In genomic region chr14:86230609-86231008, GRCm38 (mm10) we compare ENCODE assay signal across 20 mouse cellular contexts.
DNase-seq lines count a peak whose midpoint lies in the region; ATAC-seq and TF ChIP-seq lines count a peak whose summit lies in the region.
"Had no signal": no experiment of that assay in that cellular context is flagged by ENCODE, and none has a peak within 500 bp of the region (broad histone marks: within the 10 kb centered on the region; RNA-seq: fewer than 3 reads in every experiment).

No protein-coding gene starts in this region.

- WGBS in forebrain, postnatal 0 days, result 68% methylated on average over 1 of the region's 1 CpGs

- ATAC-seq in forebrain, postnatal 0 days, result no peak
- ATAC-seq: forebrain, embryonic 13.5 days; hindbrain, embryonic 16.5 days; intestine, embryonic 15.5 days had no signal

- H3K36me3 ChIP-seq in forebrain, postnatal 0 days (ENCODE audit: insufficient read depth), result no peaks in the 10 kb centered on the region
- H3K36me3 ChIP-seq: embryonic facial prominence, embryonic 10.5 days; heart, embryonic 13.5 days; hindbrain, embryonic 12.5 days; intestine, embryonic 15.5 days had no signal

- H3K4me1 ChIP-seq in forebrain, postnatal 0 days (ENCODE audit: insufficient read depth), result no peaks in the 10 kb centered on the region
- H3K4me1 ChIP-seq: embryonic facial prominence, embryonic 10.5 days; heart, embryonic 13.5 days; hindbrain, embryonic 12.5 days; intestine, embryonic 15.5 days had no signal

- DNase-seq in lung, postnatal 36 days, result peak; percentile 0
- DNase-seq in lung, postnatal 14 days, result no peak
- peak; percentile 9 for DNase-seq in ES-CJ7 (ENCODE audit: low read depth, low spot score)
- peak; percentile 5 for DNase-seq in induced T-regulatory cell, adult 2 months (ENCODE audit: low read depth)
- no peak for DNase-seq in forebrain, postnatal 0 days
- no peak for DNase-seq in cerebellum, adult 9-11 months
- DNase-seq: adrenal gland, postnatal 14 days; B cell, adult 2 months; cerebellum, adult 11-12 months; cerebellum, adult 9-10 months; gastrocnemius, adult 2 months; gastrocnemius, postnatal 25 days; heart, postnatal 36 days had no signal

- no peak overlapping the region for H3K4me2 ChIP-seq in forebrain, postnatal 0 days (ENCODE audit: low read depth)
- H3K4me2 ChIP-seq: forebrain, embryonic 13.5 days; heart, embryonic 13.5 days; hindbrain, embryonic 12.5 days; intestine, embryonic 15.5 days had no signal

- H3K27ac ChIP-seq in forebrain, postnatal 0 days (ENCODE audit: low read depth, low read length), result no peak overlapping the region
- H3K27ac ChIP-seq: embryonic facial prominence, embryonic 10.5 days; forebrain, embryonic 13.5 days; gastrocnemius, adult 2 months; heart, embryonic 13.5 days; hindbrain, embryonic 12.5 days; intestine, embryonic 15.5 days had no signal

- H3K9ac ChIP-seq in forebrain, postnatal 0 days, result no peak overlapping the region
- H3K9ac ChIP-seq: forebrain, embryonic 13.5 days; heart, embryonic 13.5 days; hindbrain, embryonic 12.5 days; intestine, embryonic 15.5 days had no signal

- no peaks in the 10 kb centered on the region for H3K9me3 ChIP-seq in forebrain, postnatal 0 days (ENCODE audit: low read length)
- H3K9me3 ChIP-seq: embryonic facial prominence, embryonic 10.5 days; forebrain, embryonic 13.5 days; heart, embryonic 13.5 days; hindbrain, embryonic 12.5 days; intestine, embryonic 15.5 days had no signal

- H3K4me3 ChIP-seq in forebrain, postnatal 0 days (ENCODE audit: low read depth, low read length), result no peak overlapping the region
- H3K4me3 ChIP-seq: embryonic facial prominence, embryonic 10.5 days; forebrain, embryonic 13.5 days; gastrocnemius, adult 2 months; heart, embryonic 13.5 days; hindbrain, embryonic 12.5 days; intestine, embryonic 15.5 days had no signal

- no peak for TF ChIP-seq CTCF in forebrain, postnatal 0 days (IDR thresholded peaks at IDR 0.05; ENCODE audit: low read depth)

- no peaks in the 10 kb centered on the region for H3K27me3 ChIP-seq in forebrain, postnatal 0 days (ENCODE audit: insufficient read depth, low read length)
- H3K27me3 ChIP-seq: CH12.LX; forebrain, embryonic 13.5 days; heart, embryonic 13.5 days; hindbrain, embryonic 12.5 days; intestine, embryonic 15.5 days had no signal

Comparison
In these comparisons a context has a peak if more than half of its experiments do, and no peak if none do; other contexts are left out.
1. DNase-seq: peak in lung, postnatal 36 days (single experiment), ES-CJ7 (single experiment) and induced T-regulatory cell, adult 2 months (single experiment); none in lung, postnatal 14 days (single experiment), forebrain, postnatal 0 days (single experiment) and cerebellum, adult 9-11 months (single experiment).